26 mouse cellular contexts compared by ENCODE assay signal in genomic region chr2:130724369-130724768, GRCm38 (mm10). TPM values are rescaled to one million over a fixed set of nuclear protein-coding genes. Genes with fewer than 3 reads are reported as not detected.
A peak's percentile ranks its signal among the peaks of the same experiment; 100 is the strongest.
DNase-seq lines count a peak whose midpoint lies in the region; ATAC-seq and TF ChIP-seq lines count a peak whose summit lies in the region.
"Had no signal": no experiment of that assay in that cellular context is flagged by ENCODE, and none has a peak within 500 bp of the region (broad histone marks: within the 10 kb centered on the region; RNA-seq: fewer than 3 reads in every experiment).

No protein-coding gene starts in this region.

- ATAC-seq in kidney, embryonic 15.5 days (replicated peaks; ENCODE audit: low FRiP score) = no peak
- ATAC-seq: CD4-positive, CD25-positive, alpha-beta regulatory T cell, adult 4 months; forebrain, embryonic 16.5 days; intestine, embryonic 16.5 days had no signal

- no peaks in the 10 kb centered on the region for H3K27me3 ChIP-seq in kidney, adult 2 months (replicated peaks; ENCODE audit: control insufficient read depth, insufficient read depth, low read length)
- H3K27me3 ChIP-seq in kidney, embryonic 15.5 days = no peaks in the 10 kb centered on the region
- no peaks in the 10 kb centered on the region for H3K27me3 ChIP-seq in cerebellum, adult 2 months (ENCODE audit: control insufficient read depth, insufficient read depth, low read length)
- H3K27me3 ChIP-seq: embryonic facial prominence, embryonic 12.5 days; limb, embryonic 15.5 days; liver, embryonic 15.5 days; stomach, embryonic 15.5 days had no signal

- 79% methylated on average over 4 of the region's 4 CpGs for WGBS in kidney, adult 2 months
- 91% methylated on average over 4 of the region's 4 CpGs for WGBS in kidney, embryonic 15.5 days
- WGBS in cerebellum, adult 2 months = 67% methylated on average over 4 of the region's 4 CpGs

- no peaks in the 10 kb centered on the region for H3K4me1 ChIP-seq in kidney, adult 2 months (ENCODE audit: control insufficient read depth, insufficient read depth, low read length)
- H3K4me1 ChIP-seq in kidney, embryonic 15.5 days = no peaks in the 10 kb centered on the region
- no peaks in the 10 kb centered on the region for H3K4me1 ChIP-seq in cerebellum, adult 2 months (ENCODE audit: control insufficient read depth, insufficient read depth, low read length)
- H3K4me1 ChIP-seq: embryonic facial prominence, embryonic 12.5 days; forebrain, embryonic 10.5 days; limb, embryonic 10.5 days; limb, embryonic 15.5 days; liver, embryonic 15.5 days; stomach, embryonic 15.5 days had no signal

- H3K9ac ChIP-seq in kidney, embryonic 15.5 days = no peak overlapping the region
- H3K9ac ChIP-seq: embryonic facial prominence, embryonic 12.5 days; limb, embryonic 15.5 days; liver, embryonic 15.5 days; lung, embryonic 14.5 days; stomach, embryonic 15.5 days had no signal

- H3K4me3 ChIP-seq in kidney, adult 2 months (ENCODE audit: insufficient read depth, low read depth, low read length) = no peak overlapping the region
- H3K4me3 ChIP-seq in kidney, embryonic 15.5 days (replicated peaks) = no peak overlapping the region
- no peak overlapping the region for H3K4me3 ChIP-seq in cerebellum, adult 2 months (replicated peaks; ENCODE audit: insufficient read depth, low read depth, low read length)
- H3K4me3 ChIP-seq: embryonic facial prominence, embryonic 12.5 days; forebrain, embryonic 10.5 days; layer of hippocampus, adult 2 months; limb, embryonic 10.5 days; limb, embryonic 15.5 days; liver, embryonic 15.5 days; stomach, embryonic 15.5 days had no signal

- no peak overlapping the region for H3K27ac ChIP-seq in kidney, adult 2 months (ENCODE audit: insufficient read depth, low read depth, low read length)
- no peak overlapping the region for H3K27ac ChIP-seq in kidney, embryonic 15.5 days
- no peak overlapping the region for H3K27ac ChIP-seq in cerebellum, adult 2 months (ENCODE audit: insufficient read depth, low read length)
- H3K27ac ChIP-seq: embryonic facial prominence, embryonic 12.5 days; forebrain, embryonic 10.5 days; layer of hippocampus, adult 2 months; limb, embryonic 10.5 days; limb, embryonic 15.5 days; liver, embryonic 15.5 days; stomach, embryonic 15.5 days had no signal

- no peaks in the 10 kb centered on the region for H3K9me3 ChIP-seq in kidney, embryonic 15.5 days (replicated peaks)
- H3K9me3 ChIP-seq: embryonic facial prominence, embryonic 12.5 days; forebrain, embryonic 10.5 days; limb, embryonic 10.5 days; limb, embryonic 15.5 days; liver, embryonic 15.5 days; stomach, embryonic 15.5 days had no signal

- peak; percentile 29 for DNase-seq in kidney, adult 2 months
- DNase-seq in cerebellum, adult 2 months = peak; percentile 65 to 80
- DNase-seq in cerebellum, postnatal 14 days = peak; percentile 75 to 77
- DNase-seq in layer of hippocampus, postnatal 10 days (ENCODE audit: low spot score in 2 of 2) = no peak
- DNase-seq in right cerebral cortex, adult 18-20 months = no peak
- no peak for DNase-seq in liver
- DNase-seq: adrenal gland, postnatal 25 days; embryo, embryonic 11 days; heart, postnatal 14 days; lung, embryonic 14.5 days; lung, postnatal 14 days; midbrain, embryonic 14.5 days; retina, postnatal 1 day; right cerebral cortex, postnatal 25 days had no signal

- H3K36me3 ChIP-seq in kidney, adult 2 months (ENCODE audit: control insufficient read depth, insufficient read depth, low read length) = peaks cover 8% of the 10 kb centered on the region
- H3K36me3 ChIP-seq in kidney, embryonic 15.5 days = peaks cover 89% of the 10 kb centered on the region

- TF ChIP-seq CTCF in kidney, adult 2 months (conservative IDR thresholded peaks at IDR 0.05; ENCODE audit: insufficient read depth, insufficient read length, low read depth, low read length) = no peak
- no peak for TF ChIP-seq CTCF in cerebellum, adult 2 months (IDR thresholded peaks at IDR 0.05; ENCODE audit: borderline replicate concordance, insufficient read depth, low read depth, low read length)

- TF ChIP-seq POLR2A in kidney, adult 2 months (IDR thresholded peaks at IDR 0.05; ENCODE audit: low read depth, low read length) = no peak
- TF ChIP-seq POLR2A in cerebellum, adult 2 months (IDR thresholded peaks at IDR 0.05; ENCODE audit: borderline replicate concordance, insufficient read depth, low read length) = no peak

- no peak overlapping the region for H3K4me2 ChIP-seq in kidney, embryonic 15.5 days
- H3K4me2 ChIP-seq: embryonic facial prominence, embryonic 12.5 days; limb, embryonic 15.5 days; liver, embryonic 15.5 days; lung, embryonic 14.5 days; stomach, embryonic 15.5 days had no signal

RNA-seq across cellular contexts. Expression of gene Slc4a11, which starts 27.1 kb away (rescaled TPM):
- polyA plus RNA-seq in kidney, adult 2 months (2012; rRNA removed) = 30.6 and 40.7 TPM in 2 replicates
- polyA plus RNA-seq in kidney, embryonic 15.5 days (2015; fragmentation: Nextera tagmentation; extraction: Ambion mirVana) = 2.4 TPM in 2 replicates
- 0.62 and 0.93 TPM in 2 replicates for polyA plus RNA-seq in cerebellum, adult 2 months (2012; rRNA removed)
- total RNA-seq in layer of hippocampus, postnatal 10 days (2021) = under 1 TPM; 0.21 to 0.38 TPM
- total RNA-seq: monocyte, adult 5-6 weeks had no signal

RNA-seq across cellular contexts. Expression of gene Itpa, which starts 57.0 kb away (rescaled TPM):
- polyA plus RNA-seq in kidney, adult 2 months (2012; rRNA removed) = 33.9 and 34.2 TPM in 2 replicates
- 118 and 120 TPM in 2 replicates for polyA plus RNA-seq in kidney, embryonic 15.5 days (2015; fragmentation: Nextera tagmentation; extraction: Ambion mirVana)
- polyA plus RNA-seq in cerebellum, adult 2 months (2012; rRNA removed) = 50.7 and 57.9 TPM in 2 replicates
- total RNA-seq in layer of hippocampus, postnatal 10 days (2021) = 10 to 100 TPM; 39.5 to 43.4 TPM

RNA-seq across cellular contexts. Expression of gene Ddrgk1, which starts 59.9 kb away (rescaled TPM):
- 143 and 152 TPM in 2 replicates for polyA plus RNA-seq in kidney, adult 2 months (2012; rRNA removed)
- 64.7 and 76.8 TPM in 2 replicates for polyA plus RNA-seq in kidney, embryonic 15.5 days (2015; fragmentation: Nextera tagmentation; extraction: Ambion mirVana)
- 98.5 and 109 TPM in 2 replicates for polyA plus RNA-seq in cerebellum, adult 2 months (2012; rRNA removed)
- total RNA-seq in layer of hippocampus, postnatal 10 days (2021) = 10 to 100 TPM; 57.9 to 71.9 TPM

Comparison
In these comparisons a context has a peak if more than half of its experiments do, and no peak if none do; other contexts are left out.
1. DNase-seq: peak in kidney, adult 2 months (single experiment), cerebellum, adult 2 months (2 of 2) and cerebellum, postnatal 14 days (2 of 2); none in layer of hippocampus, postnatal 10 days (0 of 2), right cerebral cortex, adult 18-20 months (single experiment) and liver (single experiment).